Mouse (Mus musculus) heart, adult 18-20 months (tissue): Measurements from ENCODE around the gene Tnni3k. TPM values are rescaled to one million over a fixed set of nuclear protein-coding genes. Genes with fewer than 3 reads are reported as not detected.
A peak's percentile ranks its signal among the peaks of the same experiment; 100 is the strongest.

Source experiments
- DNase-seq, 2 experiments: peaks; one replicate each; pipeline ENCODE4 v3.0.0; 2021 to 2022; ENCODE audit warnings: mixed read lengths in 1 of 2
- total RNA-seq, 2 experiments: library from RNA; stranded (reverse); gene quantifications; 2 replicates each; pipeline ENCODE4 v1.2.3; 2021

Tnni3k gene
- total RNA-seq, 2 experiments from 2014 or later, result 79.9 to 80.7 TPM

- DNase-seq, result peak; percentile 6 to 12
Measured at GRCm38 (mm10) chr3:154763374-154763773, 291.8 kb downstream of the Tnni3k start.

GRCm38 (mm10) chr3:154761108-154761507 is 294.1 kb downstream of the Tnni3k start:
- DNase-seq, result no peak

GRCm38 (mm10) chr3:154758089-154758488 is 297.1 kb downstream of the Tnni3k start:
- DNase-seq, result no peak

- no peak for DNase-seq
Measured at GRCm38 (mm10) chr3:154755225-154755624, 300.0 kb downstream of the Tnni3k start.

- DNase-seq, result peak in 1 of 2 experiments; percentile 9
Measured at GRCm38 (mm10) chr3:154754505-154754904, 300.7 kb downstream of the Tnni3k start.

- no peak for DNase-seq
Measured at GRCm38 (mm10) chr3:154744317-154744716, 310.9 kb downstream of the Tnni3k start.

GRCm38 (mm10) chr3:154742927-154743326 is 312.3 kb downstream of the Tnni3k start:
- DNase-seq, result no peak

GRCm38 (mm10) chr3:154741496-154741895 is 313.7 kb downstream of the Tnni3k start:
- DNase-seq, result no peak

Other genes with a start within 250 kb of the Tnni3k start
- 10 to 100 TPM; 11.4 to 12.1 TPM for gene Fpgt, start 38.0 kb upstream of the Tnni3k start, total RNA-seq
- under 1 TPM; 0.27 to 0.49 TPM for gene Lrriq3, start 38.0 kb upstream of the Tnni3k start, total RNA-seq